Mouse (Mus musculus): ENCODE results near the gene Slc26a11.

DNA sequence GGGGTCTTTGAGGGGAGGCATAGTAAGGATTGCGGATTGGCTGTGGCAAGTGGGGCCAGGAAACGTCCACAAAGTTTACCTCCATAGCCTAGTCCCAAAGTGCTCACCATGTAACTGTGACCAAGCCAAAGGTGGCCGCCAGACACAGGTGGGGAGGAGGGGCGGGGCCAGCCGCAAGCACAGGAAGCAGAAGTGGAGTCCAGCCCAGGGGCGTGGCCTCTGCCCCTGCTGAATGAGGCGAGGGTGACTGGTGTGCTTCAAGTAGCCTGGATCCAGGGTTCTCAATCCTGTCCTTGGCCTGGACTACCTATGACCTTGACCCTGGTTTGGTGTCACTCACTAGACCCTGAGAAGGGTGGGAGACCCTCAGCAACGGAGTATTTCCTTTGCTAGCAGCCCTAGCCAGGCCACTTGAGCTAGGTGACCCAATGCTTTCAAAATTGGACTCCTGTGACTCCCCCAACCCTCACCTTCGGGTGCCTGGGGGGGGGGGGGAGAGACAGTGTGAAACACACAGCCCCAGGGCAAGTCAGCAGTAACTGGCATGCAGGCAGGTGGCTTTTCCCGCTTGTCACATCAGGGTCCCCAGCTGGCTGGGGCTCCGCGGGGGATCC is 36.8 kb downstream of the Slc26a11 start:
- TF ChIP-seq POLR2A (IDR thresholded peaks at IDR 0.05; ENCODE audit: low read depth, low read length) (no peak), CTCF (IDR thresholded peaks at IDR 0.05; ENCODE audit: extremely low read depth, insufficient read depth, insufficient read length, insufficient replicate concordance) (no peak)

All from spleen, adult 2 months (tissue).